Mouse (Mus musculus) myocyte (in vitro differentiated cells): ENCODE data around the gene Tubgcp3. TPM values are rescaled to one million over a fixed set of nuclear protein-coding genes. Genes with fewer than 3 reads are reported as not detected.

Experiments
- H3K27me3 ChIP-seq: one replicate; pipeline ENCODE4 v1.6.1; 2011; ENCODE audit not compliant: control insufficient read depth, insufficient read depth, insufficient read length
- H3K36me3 ChIP-seq: one replicate; pipeline ENCODE4 v1.6.1; 2011; ENCODE audit not compliant: control insufficient read depth, insufficient read depth
- H3K4me2 ChIP-seq: one replicate; pipeline ENCODE4 v1.6.1; 2011; ENCODE audit warnings: low read depth, control low read depth
- H3K4me3 ChIP-seq: one replicate; pipeline ENCODE4 v1.5.1; 2011; ENCODE audit warnings: mild to moderate bottlenecking, control low read depth, moderate library complexity
- H3K79me2 ChIP-seq: one replicate; pipeline ENCODE4 v1.6.1; 2011; ENCODE audit not compliant: control insufficient read depth, insufficient read depth
- H3ac ChIP-seq: one replicate; pipeline ENCODE4 v1.6.1; 2011; ENCODE audit not compliant: control insufficient read depth, insufficient read length
- CEBPB ChIP-seq: IDR thresholded peaks from 2 replicates; pipeline ENCODE4 v1.6.1; 2011; ENCODE audit warnings: mild to moderate bottlenecking, moderate library complexity; ENCODE audit not compliant: poor library complexity, insufficient read depth, severe bottlenecking
- E2F4 ChIP-seq: IDR thresholded peaks from one replicate; pipeline ENCODE4 v1.6.1; 2011; ENCODE audit warnings: mild to moderate bottlenecking, control low read depth, moderate library complexity; ENCODE audit not compliant: insufficient read depth
- MAX ChIP-seq: IDR thresholded peaks from one replicate; pipeline ENCODE4 v1.6.1; 2011; ENCODE audit warnings: low read depth, mild to moderate bottlenecking, control low read depth
- MYOD1 ChIP-seq, 3 experiments: IDR thresholded peaks; one replicate each; pipeline ENCODE4 v1.6.1; 2011; ENCODE audit warnings: control low read depth in 2 of 3, low read depth in 2 of 3, mild to moderate bottlenecking in 2 of 3, moderate library complexity in 1 of 3; ENCODE audit not compliant: insufficient read length in 2 of 3, control insufficient read depth in 1 of 3
- MYOG ChIP-seq, 3 experiments: IDR thresholded peaks; one replicate each; pipeline ENCODE4 v1.6.1; 2011; ENCODE audit warnings: control low read depth in 2 of 3, low read depth in 2 of 3, mild to moderate bottlenecking in 2 of 3; ENCODE audit not compliant: insufficient read length in 2 of 3, control insufficient read depth in 1 of 3, insufficient read depth in 1 of 3
- POLR2A ChIP-seq: IDR thresholded peaks from one replicate; pipeline ENCODE4 v1.6.1; 2011; ENCODE audit warnings: low read depth, mild to moderate bottlenecking, control low read depth, moderate library complexity; ENCODE audit not compliant: insufficient read length
- POLR2AphosphoS2 ChIP-seq: IDR thresholded peaks from one replicate; pipeline ENCODE4 v1.6.1; 2011; ENCODE audit warnings: low read depth, control low read depth; ENCODE audit not compliant: insufficient read length
- REST ChIP-seq: IDR thresholded peaks from one replicate; pipeline ENCODE4 v1.6.1; 2011; ENCODE audit warnings: mild to moderate bottlenecking, control low read depth, moderate library complexity; ENCODE audit not compliant: insufficient read depth, insufficient read length
- SRF ChIP-seq: IDR thresholded peaks from one replicate; pipeline ENCODE4 v1.6.1; 2011; ENCODE audit warnings: low read depth; ENCODE audit not compliant: control insufficient read depth, insufficient read length
- TCF12 ChIP-seq: IDR thresholded peaks from one replicate; pipeline ENCODE4 v1.6.1; 2011; ENCODE audit warnings: mild to moderate bottlenecking, control low read depth; ENCODE audit not compliant: poor library complexity, insufficient read depth, severe bottlenecking
- TCF3 ChIP-seq: IDR thresholded peaks from one replicate; pipeline ENCODE4 v1.6.1; 2011; ENCODE audit warnings: low read depth, control low read depth; ENCODE audit not compliant: insufficient read length
- USF1 ChIP-seq: IDR thresholded peaks from one replicate; pipeline ENCODE4 v1.6.1; 2011; ENCODE audit warnings: low read depth, mild to moderate bottlenecking, control low read depth, moderate library complexity
- polyA plus RNA-seq: library from polyadenylated mRNA; unstranded; fragments of >200 nt; fragmentation: generic; extraction: Trizol; gene quantifications from one replicate; pipeline ENCODE4 v1.2.1, GENCODE M21; 2012; ENCODE audit warnings: missing spikeins

Gene Tubgcp3
- polyA plus RNA-seq, 1 experiment: 14.0 TPM

DNA sequence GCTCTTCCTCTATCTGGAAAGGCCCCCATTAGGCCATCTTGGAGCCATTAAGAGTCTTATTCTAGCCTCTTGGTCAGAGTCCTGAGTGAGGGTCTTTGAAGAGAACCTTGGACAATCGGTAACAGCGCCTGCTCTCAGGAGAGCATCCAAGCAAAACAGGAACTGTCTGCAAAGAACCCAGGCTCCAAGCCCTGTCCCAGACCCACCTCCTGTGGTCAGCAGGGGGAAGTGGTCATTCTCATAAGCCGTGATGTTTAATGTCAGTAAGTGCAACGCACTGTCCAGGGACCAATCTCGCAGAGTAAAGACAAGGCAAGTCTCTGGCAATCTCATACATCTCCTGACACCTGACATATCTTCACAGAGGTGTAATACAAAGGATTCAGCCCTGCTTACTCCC lies 96.0 kb downstream of the Tubgcp3 start:
- Histone ChIP-seq H3K27me3 (peaks cover 16% of the 10 kb centered on the region), H3K36me3 (no peaks in the 10 kb centered on the region), H3K4me2 (no peak overlapping the region), H3ac (no peak overlapping the region), H3K79me2 (no peaks in the 10 kb centered on the region), H3K4me3 (no peak overlapping the region)
- TF ChIP-seq MYOD1 (IDR thresholded peaks at IDR 0.05; ENCODE audit: control insufficient read depth in 1 of 3, insufficient read length in 2 of 3, low read depth in 2 of 3): no peak
- TF ChIP-seq CEBPB: no peak
- TF ChIP-seq TCF12: no peak
- TF ChIP-seq POLR2A: no peak
- TF ChIP-seq E2F4: no peak
- TF ChIP-seq MYOG (IDR thresholded peaks at IDR 0.05; ENCODE audit: control insufficient read depth in 1 of 3, insufficient read depth in 1 of 3, insufficient read length in 2 of 3, low read depth in 2 of 3): no peak
- no peak for TF ChIP-seq SRF
- no peak for TF ChIP-seq MAX
- TF ChIP-seq USF1: no peak
- no peak for TF ChIP-seq TCF3
- no peak for TF ChIP-seq POLR2AphosphoS2
- no peak for TF ChIP-seq REST

DNA sequence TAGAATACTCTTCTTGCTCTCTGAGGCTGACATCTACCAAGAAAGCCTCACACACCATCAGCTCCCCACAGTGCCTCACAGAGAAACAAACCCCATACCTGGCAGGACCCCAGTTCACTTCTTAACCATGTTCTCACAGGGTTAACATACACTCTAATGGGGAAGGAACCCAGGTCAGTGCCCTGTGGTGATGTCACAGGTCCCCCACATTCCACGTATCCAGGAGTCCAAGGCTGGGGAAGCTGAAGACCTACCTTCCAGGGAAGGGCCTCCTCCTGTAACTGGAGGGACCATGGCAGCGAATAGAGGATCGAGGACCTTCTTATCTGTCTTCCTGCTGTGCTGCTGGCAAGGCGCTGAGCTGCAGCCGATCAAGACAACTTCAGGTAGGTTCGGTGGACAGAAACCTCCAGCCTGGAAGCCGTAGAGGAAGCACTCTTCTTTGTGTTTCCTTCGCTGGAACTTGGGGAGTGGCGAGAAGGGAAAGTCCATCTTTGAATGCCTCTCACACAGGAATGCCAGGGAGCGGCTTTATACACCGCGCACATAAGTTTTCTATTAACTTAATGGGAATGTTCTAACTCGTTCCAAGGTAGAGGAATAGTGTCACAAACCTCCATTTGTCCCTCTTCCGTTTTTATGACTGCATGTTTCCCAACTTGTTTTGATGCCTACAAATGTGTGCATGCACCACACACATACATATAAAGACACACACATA lies 99.1 kb downstream of the Tubgcp3 start, which contains the start of gene Spaca7:
Gene Spaca7 (plus strand): TSS at position 216 of the 721 bp plus-strand sequence.
- no peak within 1 kb of the TSS for H3ac ChIP-seq
- no peak within 1 kb of the TSS for H3K4me2 ChIP-seq
- H3K79me2 ChIP-seq: no peaks in the 10 kb centered on the region
- peaks cover 14% of the 10 kb centered on the region for H3K27me3 ChIP-seq
- no peak for TF ChIP-seq MYOD1 (IDR thresholded peaks at IDR 0.05; ENCODE audit: control insufficient read depth in 1 of 3, insufficient read length in 2 of 3, low read depth in 2 of 3)
- H3K4me3 ChIP-seq: no peak within 1 kb of the TSS
- H3K36me3 ChIP-seq: no peaks in the 10 kb centered on the region

DNA sequence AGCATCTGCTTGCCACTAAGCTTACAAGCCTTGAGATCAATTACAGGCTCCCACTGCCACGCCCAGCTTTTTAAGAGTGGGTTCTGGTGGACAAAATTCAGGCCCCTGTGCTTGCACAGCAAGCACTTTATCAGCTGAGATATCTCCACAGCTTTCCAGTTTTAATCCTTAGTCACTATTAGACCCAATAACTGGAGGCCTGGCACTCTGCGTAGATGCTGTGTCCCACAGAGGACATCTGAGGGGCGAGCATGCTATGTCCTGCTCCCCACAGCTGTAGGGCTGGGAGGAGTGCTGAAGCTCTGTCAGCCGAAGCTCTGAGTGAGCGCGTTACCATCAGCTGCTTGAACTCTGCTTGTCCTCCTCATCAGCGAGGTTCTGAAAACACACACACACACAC lies 105.5 kb downstream of the Tubgcp3 start:
- Histone ChIP-seq H3K4me3 (no peak overlapping the region), H3ac (no peak overlapping the region), H3K79me2 (no peaks in the 10 kb centered on the region), H3K4me2 (no peak overlapping the region), H3K27me3 (peaks cover 7% of the 10 kb centered on the region), H3K36me3 (no peaks in the 10 kb centered on the region)
- no peak for TF ChIP-seq TCF3
- TF ChIP-seq POLR2AphosphoS2: no peak
- no peak for TF ChIP-seq MAX
- TF ChIP-seq MYOD1 (IDR thresholded peaks at IDR 0.05; ENCODE audit: control insufficient read depth in 1 of 3, insufficient read length in 2 of 3, low read depth in 2 of 3): no peak
- no peak for TF ChIP-seq SRF
- TF ChIP-seq USF1: no peak
- TF ChIP-seq MYOG (IDR thresholded peaks at IDR 0.05; ENCODE audit: control insufficient read depth in 1 of 3, insufficient read depth in 1 of 3, insufficient read length in 2 of 3, low read depth in 2 of 3): no peak
- TF ChIP-seq E2F4: no peak
- TF ChIP-seq REST: no peak
- no peak for TF ChIP-seq POLR2A
- no peak for TF ChIP-seq CEBPB
- TF ChIP-seq TCF12: no peak

- H3K79me2 ChIP-seq: no peaks in the 10 kb centered on the region
- no peaks in the 10 kb centered on the region for H3K36me3 ChIP-seq
- H3K27me3 ChIP-seq: peaks cover 7% of the 10 kb centered on the region
- H3ac ChIP-seq: no peak overlapping the region
- H3K4me2 ChIP-seq: no peak overlapping the region
- no peak for TF ChIP-seq MAX
- TF ChIP-seq TCF12: no peak
- TF ChIP-seq REST: no peak
- TF ChIP-seq MYOD1 (IDR thresholded peaks at IDR 0.05; ENCODE audit: control insufficient read depth in 1 of 3, insufficient read length in 2 of 3, low read depth in 2 of 3): no peak
- TF ChIP-seq MYOG (IDR thresholded peaks at IDR 0.05; ENCODE audit: control insufficient read depth in 1 of 3, insufficient read depth in 1 of 3, insufficient read length in 2 of 3, low read depth in 2 of 3): no peak
- TF ChIP-seq POLR2AphosphoS2: no peak
- TF ChIP-seq USF1: no peak
- no peak for TF ChIP-seq POLR2A
- TF ChIP-seq CEBPB: no peak
- TF ChIP-seq TCF3: no peak
- no peak for TF ChIP-seq E2F4
- TF ChIP-seq SRF: no peak
- no peak overlapping the region for H3K4me3 ChIP-seq
These were observed 106.6 kb downstream of the Tubgcp3 start for GRCm38 (mm10) chr8:12565488-12565887.

- H3K4me2 ChIP-seq: no peak overlapping the region
- H3K27me3 ChIP-seq: peaks cover 5% of the 10 kb centered on the region
- no peaks in the 10 kb centered on the region for H3K79me2 ChIP-seq
- H3K36me3 ChIP-seq: no peaks in the 10 kb centered on the region
- TF ChIP-seq TCF3 (no peak), MYOD1 (IDR thresholded peaks at IDR 0.05; ENCODE audit: control insufficient read depth in 1 of 3, insufficient read length in 2 of 3, low read depth in 2 of 3) (no peak), MYOG (IDR thresholded peaks at IDR 0.05; ENCODE audit: control insufficient read depth in 1 of 3, insufficient read depth in 1 of 3, insufficient read length in 2 of 3, low read depth in 2 of 3) (no peak), E2F4 (no peak)
- H3K4me3 ChIP-seq: no peak overlapping the region
- H3ac ChIP-seq: no peak overlapping the region
These were observed 107.7 kb downstream of the Tubgcp3 start for GRCm38 (mm10) chr8:12564307-12564706.
